Mouse (Mus musculus): ENCODE data around the gene Spata2.

The Spata2 gene

DNA sequence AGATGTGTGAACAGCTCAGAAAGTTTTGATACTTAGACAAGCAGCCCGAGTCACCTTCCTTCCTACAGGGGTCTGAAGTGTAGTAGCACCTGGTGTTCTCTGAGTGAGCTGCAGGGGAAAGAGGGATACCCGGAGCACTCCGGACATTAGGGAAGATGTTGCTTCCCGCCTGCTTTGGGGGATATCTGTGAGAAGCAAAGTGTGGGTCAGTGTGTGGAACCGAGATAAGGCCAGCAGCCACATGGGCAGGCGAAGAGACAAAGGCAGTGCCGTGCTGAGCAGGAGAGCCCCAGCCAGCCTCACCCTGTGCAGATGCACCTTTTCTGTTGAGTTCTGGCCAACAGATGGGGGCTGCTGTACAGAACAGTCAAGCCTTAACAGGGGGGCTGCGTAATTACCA lies 45.1 kb downstream of the Spata2 start:
- no peak for DNase-seq (ENCODE audit: extremely low spot score)

DNA sequence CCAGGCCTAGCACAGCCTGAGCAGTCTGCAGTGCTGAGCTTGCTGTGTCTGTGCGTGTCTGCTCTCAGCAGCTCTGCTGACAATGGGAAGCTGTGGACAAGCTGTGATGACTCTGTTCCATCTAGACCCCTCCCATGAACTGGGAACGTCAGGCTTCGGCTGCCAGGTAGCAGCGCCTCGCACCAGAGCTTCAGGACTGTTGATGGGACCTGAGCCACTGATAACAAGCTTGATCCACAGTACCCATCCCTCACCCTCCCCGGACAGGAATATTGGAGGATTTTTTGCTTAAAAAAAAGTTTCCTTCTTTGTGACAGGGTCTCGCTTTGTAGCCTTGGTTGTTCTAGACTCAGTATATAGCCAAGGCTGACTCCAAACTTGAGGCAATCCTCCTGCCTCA lies 45.5 kb downstream of the Spata2 start:
- no peak for DNase-seq (ENCODE audit: extremely low spot score)

- DNase-seq (ENCODE audit: extremely low spot score) = no peak
Measured at GRCm38 (mm10) chr2:167445911-167446780, 46.5 kb downstream of the Spata2 start.

DNA sequence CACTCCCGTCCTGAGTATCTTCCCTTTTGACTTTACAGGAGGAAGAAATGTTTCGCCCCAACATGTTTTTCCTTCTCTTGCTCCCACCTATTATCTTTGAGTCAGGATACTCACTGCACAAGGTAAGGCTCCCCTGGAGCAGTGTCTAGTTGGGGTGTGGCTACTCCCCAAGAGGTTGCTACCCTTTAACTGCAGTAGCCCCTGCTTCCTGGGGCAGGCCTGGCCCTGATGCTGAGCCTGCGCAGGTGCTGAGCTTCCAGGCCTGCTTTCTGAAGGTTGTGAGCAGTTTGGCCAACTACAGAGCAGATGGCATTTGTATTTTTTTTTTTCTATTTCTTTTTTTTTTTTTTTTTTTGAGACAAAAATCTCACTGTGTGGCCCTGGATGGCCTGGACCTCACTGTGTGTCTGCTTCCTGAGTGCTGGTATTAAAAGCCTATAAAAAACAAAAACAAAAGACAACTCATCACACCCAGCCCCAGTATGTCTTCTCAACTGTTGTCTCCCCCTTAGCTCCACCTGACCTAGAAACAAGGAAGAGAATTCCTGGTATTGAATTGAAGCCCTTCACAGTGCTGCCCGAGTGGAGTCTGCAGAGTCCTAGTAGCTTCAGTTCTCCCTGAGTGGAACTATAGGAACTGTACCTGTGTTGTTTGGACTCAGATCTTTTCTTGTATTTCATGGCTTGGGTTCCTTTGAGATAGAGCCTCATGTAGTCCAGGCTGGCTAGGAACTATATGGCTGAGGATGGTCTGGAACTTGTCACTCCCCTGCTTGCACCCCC lies 49.1 kb downstream of the Spata2 start:
- DNase-seq (ENCODE audit: extremely low spot score) = no peak

GRCm38 (mm10) chr2:167439422-167439821 lies 53.3 kb downstream of the Spata2 start:
- DNase-seq (ENCODE audit: extremely low spot score) = no peak

GRCm38 (mm10) chr2:167436371-167436770 lies 56.3 kb downstream of the Spata2 start:
- no peak for DNase-seq (ENCODE audit: extremely low spot score)

DNA sequence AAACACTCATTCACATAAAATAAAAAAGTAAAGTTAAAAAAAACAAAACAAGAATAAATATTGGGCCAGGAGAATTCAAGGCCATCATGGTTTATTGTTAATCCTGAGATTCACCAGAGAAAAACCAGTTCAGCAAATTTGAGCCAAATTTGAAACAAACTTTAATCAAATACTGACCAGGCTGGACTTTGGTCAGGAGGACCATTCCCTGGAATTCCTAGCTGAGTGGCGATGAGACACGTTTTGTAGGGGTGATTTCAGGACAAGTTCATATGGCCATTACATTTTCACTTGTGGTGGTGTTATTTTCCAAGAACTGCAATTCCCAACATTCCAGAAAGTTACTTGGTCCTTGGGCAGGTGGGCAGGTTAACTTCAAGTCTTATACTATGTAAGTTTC lies 57.1 kb downstream of the Spata2 start:
- DNase-seq (ENCODE audit: extremely low spot score) = no peak

DNA sequence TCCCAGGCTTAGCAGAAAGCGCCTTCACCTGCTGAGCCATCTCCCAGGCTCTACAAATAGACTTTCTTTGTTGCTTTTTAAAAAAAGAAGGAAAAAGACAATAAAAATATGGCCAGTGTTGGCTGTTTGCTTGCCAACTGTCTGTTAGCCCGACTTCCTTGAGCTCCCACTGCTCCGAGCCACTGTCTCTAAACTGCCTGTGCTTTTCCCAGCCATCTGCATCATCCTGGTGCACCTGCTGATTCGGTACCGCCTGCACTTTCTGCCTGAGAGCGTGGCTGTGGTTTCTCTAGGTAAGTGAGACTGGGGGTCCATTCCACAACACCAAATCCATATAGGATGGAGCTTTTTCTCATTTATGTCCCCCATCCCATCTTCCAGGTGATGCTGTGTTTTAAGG lies 58.1 kb downstream of the Spata2 start:
- DNase-seq (ENCODE audit: extremely low spot score) = no peak

GRCm38 (mm10) chr2:167431418-167431776 lies 61.3 kb downstream of the Spata2 start:
- no peak for DNase-seq (ENCODE audit: extremely low spot score)

Data from embryo, embryonic 9.5 days (tissue).